Mouse (Mus musculus) cerebellum, adult 9-11 months (tissue): ENCODE measurements around the gene Gpr89.

ENCODE experiments used
- DNase-seq: peaks from one replicate; pipeline ENCODE4 v3.0.0; 2022

The Gpr89 gene

GRCm38 (mm10) chr3:96869091-96869490 lies 36.1 kb downstream of the Gpr89 start:
- no peak for DNase-seq

- no peak for DNase-seq
These were observed 36.6 kb downstream of the Gpr89 start for GRCm38 (mm10) chr3:96868566-96868965.

GRCm38 (mm10) chr3:96867863-96868262 lies 37.3 kb downstream of the Gpr89 start:
- DNase-seq: no peak

- no peak for DNase-seq
These were observed 44.6 kb downstream of the Gpr89 start for GRCm38 (mm10) chr3:96860498-96860897.

- DNase-seq: no peak
These were observed 49.3 kb downstream of the Gpr89 start for GRCm38 (mm10) chr3:96855833-96856232.

- DNase-seq: no peak
These were observed 50.8 kb downstream of the Gpr89 start for GRCm38 (mm10) chr3:96854376-96854775.

GRCm38 (mm10) chr3:96852561-96852960 lies 52.6 kb downstream of the Gpr89 start:
- no peak for DNase-seq

GRCm38 (mm10) chr3:96849168-96849727 lies 55.9 kb downstream of the Gpr89 start:
- no peak for DNase-seq

GRCm38 (mm10) chr3:96848470-96848869 lies 56.7 kb downstream of the Gpr89 start:
- no peak for DNase-seq

- DNase-seq: no peak
These were observed 57.5 kb downstream of the Gpr89 start for GRCm38 (mm10) chr3:96847661-96848060.

- DNase-seq: no peak
These were observed 58.2 kb downstream of the Gpr89 start for GRCm38 (mm10) chr3:96846985-96847384.

GRCm38 (mm10) chr3:96845806-96846205 lies 59.3 kb downstream of the Gpr89 start:
- no peak for DNase-seq

GRCm38 (mm10) chr3:96845191-96845590 lies 60.0 kb downstream of the Gpr89 start:
- DNase-seq: no peak

- no peak for DNase-seq
These were observed 66.0 kb downstream of the Gpr89 start for GRCm38 (mm10) chr3:96838996-96839645.

GRCm38 (mm10) chr3:96836414-96836813 lies 68.7 kb downstream of the Gpr89 start:
- DNase-seq: no peak

GRCm38 (mm10) chr3:96834587-96835348 lies 70.4 kb downstream of the Gpr89 start:
- DNase-seq: no peak

- no peak for DNase-seq
These were observed 72.2 kb downstream of the Gpr89 start for GRCm38 (mm10) chr3:96832930-96833329.

- DNase-seq: no peak
These were observed 75.3 kb downstream of the Gpr89 start for GRCm38 (mm10) chr3:96829856-96830255.

- no peak for DNase-seq
These were observed 76.2 kb downstream of the Gpr89 start, which contains the start of the genes Pdzk1 and Cd160 for GRCm38 (mm10) chr3:96828984-96829383. Pdzk1 (plus strand) TSS chr3:96829284. Cd160 (minus strand) TSS chr3:96829351.

- DNase-seq: no peak
These were observed 76.8 kb downstream of the Gpr89 start for GRCm38 (mm10) chr3:96828308-96828864.

GRCm38 (mm10) chr3:96825261-96825660 lies 79.9 kb downstream of the Gpr89 start:
- DNase-seq: no peak

GRCm38 (mm10) chr3:96824614-96825013 lies 80.5 kb downstream of the Gpr89 start:
- DNase-seq: no peak

GRCm38 (mm10) chr3:96823701-96824100 lies 81.4 kb downstream of the Gpr89 start:
- DNase-seq: no peak

GRCm38 (mm10) chr3:96821581-96821980 lies 83.6 kb downstream of the Gpr89 start:
- no peak for DNase-seq
